Mouse (Mus musculus) central nervous system, embryonic 11.5 days (tissue): ENCODE measurements around the gene Ncor1. TPM values are rescaled to one million over a fixed set of nuclear protein-coding genes. Genes with fewer than 3 reads are reported as not detected.

Experiments used
- polyA plus RNA-seq: library from polyadenylated mRNA; depleted of rRNA; stranded (reverse); fragments of >200 nt; gene quantifications from 2 replicates; pipeline ENCODE4 v1.2.3, GENCODE M21; 2012; rRNA removed

The Ncor1 gene
- 102 and 138 TPM in 2 replicates for polyA plus RNA-seq

DNA sequence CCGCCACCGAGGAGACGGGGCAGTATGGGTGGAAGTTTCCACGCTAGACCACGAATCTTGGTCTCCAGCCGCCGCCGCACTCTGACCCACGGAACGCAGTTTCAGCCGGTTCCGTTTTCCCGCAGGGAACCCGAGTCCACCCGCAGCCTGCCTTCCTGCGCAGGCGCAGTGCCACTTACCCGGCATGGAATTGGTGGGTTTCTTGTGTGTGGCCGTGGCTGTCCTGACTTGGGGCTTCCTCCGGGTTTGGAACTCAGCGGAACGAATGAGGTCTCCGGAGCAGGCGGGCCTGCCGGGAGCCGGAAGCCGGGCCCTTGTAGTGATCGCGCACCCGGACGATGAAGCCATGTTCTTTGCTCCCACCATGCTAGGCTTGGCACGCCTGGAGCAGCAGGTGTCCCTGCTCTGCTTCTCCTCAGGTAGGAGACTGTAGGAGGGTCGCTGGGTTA, at the start of gene Ncor1, which contains the start of gene Pigl:
Gene Ncor1, minus strand, starts transcription at position 266 of the 449 bp plus-strand sequence.
Gene Pigl, plus strand, starts transcription at position 185 of the 449 bp plus-strand sequence.

DNA sequence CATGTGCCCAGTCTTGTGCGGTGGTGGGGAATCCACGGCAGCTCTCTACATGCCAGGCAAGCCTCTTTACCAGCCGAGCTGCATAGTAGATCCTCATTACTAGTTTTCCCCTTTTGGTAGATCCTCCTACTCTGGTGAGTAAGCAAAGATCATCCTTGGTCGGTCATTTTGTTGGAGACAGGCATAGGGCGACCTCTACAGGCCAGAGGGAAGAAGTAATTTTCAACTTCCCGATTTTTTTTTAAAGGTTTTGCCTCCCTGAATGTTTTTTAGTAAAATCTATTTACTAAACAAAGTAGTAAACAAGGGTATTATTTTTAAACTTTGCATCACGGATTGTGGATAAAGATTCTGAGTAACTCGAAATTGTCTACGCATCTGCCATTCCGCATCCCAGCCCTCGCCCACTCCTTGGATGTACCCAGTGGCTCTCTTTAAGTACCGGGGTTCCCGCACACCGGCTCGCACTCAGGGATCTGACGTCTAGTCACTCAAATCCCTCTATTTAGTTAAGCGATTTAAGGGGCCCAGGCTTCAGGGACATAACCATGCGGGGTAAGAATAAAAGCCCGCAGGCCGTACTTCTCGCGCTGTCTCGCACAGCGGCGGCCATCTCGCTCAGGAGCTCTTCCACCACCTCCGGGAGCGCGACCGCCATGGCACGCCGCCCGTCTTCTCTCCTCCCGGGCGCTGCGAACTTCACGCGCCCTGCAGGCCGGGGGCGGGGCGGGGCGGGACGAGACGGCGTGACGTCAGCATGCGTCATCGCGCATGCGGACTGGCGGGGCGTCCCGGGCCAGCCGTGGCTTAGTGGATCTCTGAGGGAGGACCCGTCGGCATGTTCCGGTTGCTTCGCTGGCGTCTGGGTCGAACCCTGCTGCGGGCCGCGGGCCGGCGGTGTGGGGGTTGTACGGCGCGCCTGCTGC, 177.4 kb downstream of the Ncor1 start, which contains the start of the genes Zswim7 and Ttc19:
Gene Zswim7, minus strand, starts transcription at position 701 of the 926 bp plus-strand sequence.
Gene Ttc19, plus strand, starts transcription at position 799 of the 926 bp plus-strand sequence.

Other genes with a start within 250 kb of the Ncor1 start
- 1.8 and 3.5 TPM in 2 replicates for gene Adora2b, start 209.6 kb downstream of the Ncor1 start, polyA plus RNA-seq
- 13.9 and 19.7 TPM in 2 replicates for gene Zswim7, start 177.2 kb downstream of the Ncor1 start, polyA plus RNA-seq
- gene Ttc19, start 177.1 kb downstream of the Ncor1 start, polyA plus RNA-seq, result 15.2 and 15.7 TPM in 2 replicates
- 8.6 and 10.8 TPM in 2 replicates for gene Pigl, start 81 bp downstream of the Ncor1 start, polyA plus RNA-seq
- gene Cenpv, start 80.7 kb upstream of the Ncor1 start, polyA plus RNA-seq, result 55.4 and 71.4 TPM in 2 replicates
- gene Ubb, start 92.6 kb upstream of the Ncor1 start, polyA plus RNA-seq, result 2,944 and 2,951 TPM in 2 replicates
- 5.7 and 6.2 TPM in 2 replicates for gene Trpv2, start 115.9 kb upstream of the Ncor1 start, polyA plus RNA-seq
- gene Lrrc75a, start 190.0 kb upstream of the Ncor1 start, polyA plus RNA-seq, result 9.8 and 16.3 TPM in 2 replicates
- gene Mmgt2, start 190.1 kb upstream of the Ncor1 start, polyA plus RNA-seq, result 31.3 and 47.4 TPM in 2 replicates